Mouse (Mus musculus) left cerebral cortex, postnatal 25 days (tissue): ENCODE results near the gene Rpl29. TPM values are rescaled to one million over a fixed set of nuclear protein-coding genes. Genes with fewer than 3 reads are reported as not detected.
A peak's percentile ranks its signal among the peaks of the same experiment; 100 is the strongest.

Experiments used
- DNase-seq, 2 experiments: peaks; one replicate each; pipeline ENCODE4 v3.0.0; 2022; ENCODE audit warnings: low spot score in 2 of 2, mixed read lengths in 1 of 2
- intact Hi-C: fragments of 180-260 bp; cut with DNase I; formaldehyde crosslinking; loops from one replicate; pipeline ENCODE4 v1.15.1; 2025
- total RNA-seq, 2 experiments: library from RNA; stranded (reverse); gene quantifications; 2 replicates each; pipeline ENCODE4 v1.2.3; 2021

The Rpl29 gene
- total RNA-seq, result 100 to 1,000 TPM; 289 to 302 TPM

- DNase-seq, result peak; percentile 93 to 97
- intact Hi-C loops, result loop anchor here (2.0 to 10.0 kb wide), 2 partner anchors 47 to 215 kb away; partner anchors contain the start of gene Parp3
Observed at GRCm38 (mm10) chr9:106429221-106430014, at the start of gene Rpl29. Gene Rpl29, plus strand, starts transcription at chr9:106429454.

- no peak for DNase-seq
- intact Hi-C loops, result no loop called here
Observed at GRCm38 (mm10) chr9:106386181-106386864, 42.9 kb upstream of the Rpl29 start.

- intact Hi-C loops, result no loop called here
- DNase-seq, result no peak
Observed at GRCm38 (mm10) chr9:106392828-106393527, 36.3 kb upstream of the Rpl29 start.

- intact Hi-C loops, result no loop called here
- DNase-seq, result no peak
Observed at GRCm38 (mm10) chr9:106393548-106393947, 35.7 kb upstream of the Rpl29 start.

- no peak for DNase-seq
- intact Hi-C loops, result no loop called here
Observed at GRCm38 (mm10) chr9:106394649-106395602, 34.3 kb upstream of the Rpl29 start.

GRCm38 (mm10) chr9:106397733-106398132 is 31.5 kb upstream of the Rpl29 start:
- intact Hi-C loops, result no loop called here
- no peak for DNase-seq

GRCm38 (mm10) chr9:106398667-106399311 is 30.5 kb upstream of the Rpl29 start:
- intact Hi-C loops, result no loop called here
- no peak for DNase-seq

- intact Hi-C loops, result no loop called here
Observed at GRCm38 (mm10) chr9:106399808-106400207, 29.4 kb upstream of the Rpl29 start.

GRCm38 (mm10) chr9:106402149-106402548 is 27.1 kb upstream of the Rpl29 start:
- intact Hi-C loops, result loop anchor here (2.0 kb wide), 1 partner anchor 29 kb away; no protein-coding TSS in a partner anchor
- no peak for DNase-seq

More at GRCm38 (mm10) chr9:106399808-106400207, 29.4 kb upstream of the Rpl29 start:
- no peak for DNase-seq

GRCm38 (mm10) chr9:106402607-106403375 is 26.5 kb upstream of the Rpl29 start:
- peak; percentile 46 to 88 for DNase-seq
- intact Hi-C loops, result loop anchor here (2.0 kb wide), 1 partner anchor 30 kb away; no protein-coding TSS in a partner anchor

- DNase-seq, result no peak
- intact Hi-C loops, result no loop called here
Observed at GRCm38 (mm10) chr9:106405275-106405674, 24.0 kb upstream of the Rpl29 start.

GRCm38 (mm10) chr9:106406443-106407078 is 22.7 kb upstream of the Rpl29 start:
- intact Hi-C loops, result loop anchor here (1.0 kb wide), 1 partner anchor 106 kb away; no protein-coding TSS in a partner anchor
- peak in 1 of 2 experiments; percentile 78 for DNase-seq

- intact Hi-C loops, result no loop called here
- DNase-seq, result no peak
Observed at GRCm38 (mm10) chr9:106409096-106409495, 20.2 kb upstream of the Rpl29 start.

GRCm38 (mm10) chr9:106410086-106410650 is 19.1 kb upstream of the Rpl29 start:
- intact Hi-C loops, result no loop called here
- no peak for DNase-seq

GRCm38 (mm10) chr9:106411091-106411594 is 18.1 kb upstream of the Rpl29 start:
- DNase-seq, result peak; percentile 50 to 86
- intact Hi-C loops, result no loop called here

GRCm38 (mm10) chr9:106411729-106412128 is 17.5 kb upstream of the Rpl29 start:
- DNase-seq, result no peak
- intact Hi-C loops, result no loop called here

- no peak for DNase-seq
- intact Hi-C loops, result no loop called here
Observed at GRCm38 (mm10) chr9:106412210-106412609, 17.0 kb upstream of the Rpl29 start.
